Mouse (Mus musculus): ENCODE measurements around the gene Kcnh7.

The Kcnh7 gene

DNA sequence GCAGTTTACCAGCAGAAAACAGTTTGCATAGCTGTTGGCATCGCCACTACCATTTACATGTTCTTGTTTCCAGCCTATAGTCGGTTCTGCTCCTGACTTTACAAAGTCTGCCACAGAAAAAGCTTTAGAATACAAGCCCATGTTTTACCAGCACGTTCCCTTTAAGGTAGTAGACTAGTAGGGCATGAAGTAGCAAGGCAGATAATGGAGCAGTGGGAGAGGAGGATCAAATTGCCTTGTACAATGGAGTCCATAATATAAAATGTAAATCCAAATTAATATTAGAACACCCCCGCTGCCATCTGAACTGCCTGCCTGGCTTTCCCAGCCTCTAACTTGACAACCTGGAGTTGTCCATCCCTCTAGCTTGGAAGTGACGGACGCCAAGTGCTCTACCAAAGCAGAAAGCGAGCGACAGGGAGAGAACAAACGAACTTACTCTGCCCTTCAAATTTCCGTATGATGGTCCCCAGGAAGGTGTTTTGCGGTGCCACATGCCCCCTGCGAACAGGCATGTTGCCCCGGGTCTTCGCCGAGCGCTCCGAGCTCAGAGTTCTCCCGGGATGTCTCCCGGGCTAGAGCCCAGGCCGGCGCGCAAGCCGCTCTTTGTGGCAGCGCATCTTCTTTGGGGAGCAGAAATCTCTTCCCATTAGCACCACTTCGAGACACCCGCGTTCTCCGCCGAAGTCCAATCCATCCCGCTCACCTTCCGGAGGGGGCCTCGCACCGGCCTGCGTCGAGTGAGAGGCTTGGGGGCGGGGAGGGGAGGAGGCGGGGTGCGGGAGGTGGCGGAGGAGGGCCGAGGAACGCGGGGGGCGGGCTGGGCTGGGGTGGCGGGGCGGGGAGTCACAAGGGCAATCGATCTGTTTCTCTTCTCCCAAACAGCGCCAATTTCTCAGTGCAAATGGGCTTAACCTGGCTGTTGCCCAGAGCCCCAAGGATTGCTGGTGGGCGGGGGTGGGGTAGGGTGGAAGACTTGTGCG is at the start of gene Kcnh7:
TSS of gene Kcnh7 (minus strand) at position 725 of the 983 bp plus-strand sequence.
- no peak for DNase-seq

DNA sequence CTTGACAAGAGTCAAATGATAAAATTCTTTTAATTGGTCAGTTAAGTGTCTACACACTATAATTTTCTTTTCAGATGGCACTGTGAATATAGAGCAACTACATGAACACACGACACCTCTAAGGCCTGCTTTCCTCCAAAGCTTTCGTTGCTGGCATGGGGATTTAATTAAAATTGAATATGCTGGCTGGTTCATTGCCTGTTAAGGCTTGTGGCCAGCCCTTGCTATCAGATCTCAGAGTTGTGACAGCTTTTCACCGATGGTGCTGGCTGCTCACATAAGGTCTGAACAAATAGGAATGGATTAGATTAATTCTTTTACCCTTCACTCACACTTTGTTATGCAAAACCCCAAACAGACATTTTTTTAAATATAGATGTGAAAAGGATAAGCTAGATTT is 23.3 kb upstream of the Kcnh7 start:
- DNase-seq: no peak

- DNase-seq: no peak
These were observed 1.9 kb upstream of the Kcnh7 start for GRCm38 (mm10) chr2:63186014-63186413.

GRCm38 (mm10) chr2:63184551-63185430 is 704 bp upstream of the Kcnh7 start:
- DNase-seq: no peak

DNA sequence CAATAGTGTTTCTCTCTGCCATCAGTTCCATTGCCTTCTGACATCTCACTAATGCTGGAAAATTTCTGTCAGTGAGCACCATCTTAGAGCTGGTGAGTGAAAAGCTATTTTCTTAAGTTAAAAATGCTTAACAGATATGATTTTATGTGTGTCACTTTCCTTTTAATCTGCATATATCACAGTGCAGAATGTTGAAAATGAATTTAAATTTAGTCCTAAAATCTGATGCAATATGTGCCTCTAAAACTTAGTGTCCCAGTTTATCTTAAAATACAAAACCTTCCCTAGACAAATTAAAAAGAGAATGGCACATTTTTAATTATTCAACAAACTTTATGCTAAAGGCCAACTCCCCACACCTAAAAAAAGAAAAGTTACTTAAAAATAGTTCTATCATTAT is 30.4 kb downstream of the Kcnh7 start:
- DNase-seq: no peak

GRCm38 (mm10) chr2:63127762-63128516 is 56.1 kb downstream of the Kcnh7 start:
- DNase-seq: no peak

GRCm38 (mm10) chr2:63120316-63120715 is 63.8 kb downstream of the Kcnh7 start:
- no peak for DNase-seq

DNA sequence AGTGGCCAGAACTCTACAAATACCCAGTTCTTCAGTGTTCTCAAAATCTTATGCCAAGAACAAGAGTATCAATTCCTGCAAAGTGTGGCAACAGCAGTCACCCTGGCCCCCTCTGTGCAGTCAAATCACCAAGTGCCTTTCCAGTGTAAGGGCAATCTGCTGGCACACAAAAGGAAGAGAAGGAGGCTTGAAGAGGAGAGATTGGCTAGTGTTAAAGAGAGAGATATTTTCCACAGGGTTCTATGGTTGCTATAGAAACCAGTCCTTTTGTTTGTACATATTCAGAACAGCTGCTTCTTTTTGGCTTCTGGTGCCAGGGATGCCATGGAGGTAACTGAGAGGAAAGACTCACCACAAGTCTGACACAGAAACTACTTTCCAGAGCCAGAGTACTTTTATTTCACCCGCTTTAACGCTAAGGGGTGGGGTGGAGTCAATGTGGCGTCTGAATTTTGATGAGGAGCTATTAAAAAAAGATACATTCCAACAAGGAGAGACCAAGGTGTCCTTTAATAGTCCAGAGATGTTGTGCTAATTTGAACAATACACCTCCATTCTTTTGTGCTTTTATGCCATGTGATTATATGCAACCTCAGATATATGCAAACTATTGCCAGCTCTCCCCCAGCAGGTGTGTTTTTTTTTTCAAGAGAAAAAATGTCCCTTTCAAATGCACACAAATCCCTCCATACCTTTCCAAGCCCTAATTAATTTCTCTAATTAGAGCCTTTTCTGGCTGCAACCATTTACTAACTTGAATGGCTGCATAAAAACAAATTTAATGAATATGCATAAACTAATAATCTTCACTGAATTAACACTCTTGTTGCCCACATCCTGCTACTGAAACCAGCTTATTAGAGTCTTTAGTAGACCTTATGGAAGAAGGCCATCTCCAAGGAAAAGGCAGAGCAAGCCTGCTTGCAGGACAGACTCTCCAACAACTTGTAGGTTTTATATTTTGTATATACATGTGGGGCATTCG is 66.6 kb downstream of the Kcnh7 start:
- no peak for DNase-seq

- DNase-seq: no peak
These were observed 78.1 kb downstream of the Kcnh7 start for GRCm38 (mm10) chr2:63105971-63106370.

DNA sequence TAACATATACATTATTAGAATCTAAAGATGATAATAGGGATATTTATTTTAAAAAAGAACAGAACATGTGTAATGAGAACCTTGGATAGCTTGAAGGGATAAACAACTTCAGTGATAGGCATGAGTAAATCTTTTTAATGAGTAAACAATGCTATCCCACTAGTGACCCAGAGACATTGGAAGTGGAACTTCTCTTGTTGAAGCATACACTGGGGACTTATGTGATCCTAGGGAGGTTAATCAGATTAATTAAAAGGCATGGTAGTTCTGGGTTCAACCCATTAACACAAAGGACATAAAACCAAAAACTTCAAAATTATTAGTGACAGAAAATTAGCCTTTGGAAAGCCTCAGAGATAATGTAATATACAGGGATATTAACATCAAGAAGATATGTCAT is 84.4 kb downstream of the Kcnh7 start:
- DNase-seq: no peak

GRCm38 (mm10) chr2:63091775-63092174 is 92.3 kb downstream of the Kcnh7 start:
- no peak for DNase-seq

GRCm38 (mm10) chr2:63090447-63090846 is 93.6 kb downstream of the Kcnh7 start:
- DNase-seq: no peak

GRCm38 (mm10) chr2:63058386-63058785 is 125.7 kb downstream of the Kcnh7 start:
- DNase-seq: no peak

GRCm38 (mm10) chr2:63049884-63050283 is 134.2 kb downstream of the Kcnh7 start:
- no peak for DNase-seq

DNA sequence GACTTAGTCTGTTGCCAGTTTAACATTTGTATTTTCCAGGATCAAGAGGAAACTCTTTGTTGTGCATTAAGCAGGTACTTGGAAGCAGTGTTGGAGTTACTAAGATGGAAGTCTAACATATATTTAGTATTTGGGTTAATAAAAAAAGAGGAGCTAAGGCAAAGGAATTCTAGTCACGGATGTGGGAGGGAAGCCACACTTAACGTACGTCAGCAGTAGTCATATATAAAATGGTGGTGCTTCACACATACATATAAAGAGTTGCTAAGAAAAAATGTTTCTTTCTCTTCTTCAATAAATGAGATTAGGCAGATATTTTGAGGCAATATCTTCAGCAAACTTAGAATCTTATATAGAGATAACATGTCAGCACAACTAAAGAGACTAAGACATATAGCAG is 144.4 kb downstream of the Kcnh7 start:
- DNase-seq: no peak

DNA sequence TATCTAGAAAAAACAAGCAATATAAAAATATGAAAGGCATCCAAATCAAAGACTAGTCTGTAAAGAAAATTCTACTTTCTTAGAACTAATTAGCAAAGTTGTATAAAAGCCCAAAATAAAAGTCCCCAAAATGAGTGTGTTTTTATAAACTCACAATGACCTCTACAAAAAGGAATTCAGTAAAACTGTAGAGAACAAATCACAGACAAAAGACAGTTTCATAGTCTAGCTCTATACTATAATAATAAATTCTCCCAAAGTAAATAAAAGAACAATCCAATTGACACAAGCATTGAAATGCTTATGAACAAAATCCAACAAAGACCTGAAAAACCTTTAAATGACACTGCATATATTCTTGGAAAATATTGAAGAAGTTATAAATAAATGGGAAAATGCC is 169.2 kb downstream of the Kcnh7 start:
- DNase-seq: no peak

DNA sequence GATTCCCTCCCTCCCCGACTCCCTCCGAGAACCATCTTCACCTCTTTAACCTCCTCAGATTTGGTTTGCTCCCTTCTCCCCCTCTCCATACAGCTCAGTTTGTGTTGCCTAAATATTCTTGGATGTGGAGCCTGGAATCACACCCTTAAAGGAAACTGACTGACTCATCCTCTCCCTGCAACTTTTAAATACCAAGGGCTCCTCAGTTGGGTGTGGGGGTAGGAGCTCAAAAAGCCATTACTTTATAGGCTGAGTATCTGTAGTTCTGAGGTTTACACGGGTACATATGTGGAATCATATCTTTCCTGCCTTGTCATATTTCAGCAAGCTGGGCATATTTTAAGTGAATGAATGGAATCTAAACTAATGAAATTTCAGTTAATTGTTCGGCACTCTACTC is 174.9 kb downstream of the Kcnh7 start:
- DNase-seq: no peak

DNA sequence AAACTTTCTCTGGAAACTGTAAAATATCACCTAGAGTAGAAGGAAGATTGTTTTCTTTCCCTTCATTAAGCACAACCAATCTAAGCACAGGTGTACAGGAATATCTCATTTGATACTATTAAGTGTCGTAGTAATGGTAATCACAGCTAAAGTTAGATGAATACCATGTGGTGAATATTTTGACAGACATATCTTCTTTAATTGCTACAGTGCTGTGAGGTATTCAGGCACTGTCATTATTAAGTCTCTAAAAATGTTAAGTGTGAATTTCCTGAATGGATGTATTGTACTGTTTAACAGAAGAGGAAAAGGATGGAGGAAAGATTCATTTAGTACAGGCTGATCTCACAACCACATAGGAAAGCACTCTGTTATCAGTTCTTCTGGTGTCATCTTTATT is 181.3 kb downstream of the Kcnh7 start:
- no peak for DNase-seq

DNA sequence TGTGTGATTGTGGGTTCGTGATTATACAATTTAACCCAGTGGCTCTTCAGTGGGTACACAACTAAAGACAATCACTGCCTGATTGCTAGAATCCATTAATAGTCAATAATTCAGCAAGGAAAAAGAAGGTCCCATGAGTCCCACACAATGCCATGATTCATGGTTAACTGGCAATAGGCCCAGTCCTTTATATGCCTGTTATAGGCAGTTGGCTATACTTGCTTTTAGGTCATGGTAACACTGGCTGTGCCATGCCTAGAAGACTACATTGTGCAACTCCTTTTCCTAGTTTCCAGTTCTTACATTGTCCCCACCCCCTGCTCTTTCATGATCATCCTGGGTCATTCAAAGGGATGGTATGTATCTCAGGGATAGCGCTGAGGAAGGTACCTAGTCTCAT is 186.4 kb downstream of the Kcnh7 start:
- no peak for DNase-seq

DNA sequence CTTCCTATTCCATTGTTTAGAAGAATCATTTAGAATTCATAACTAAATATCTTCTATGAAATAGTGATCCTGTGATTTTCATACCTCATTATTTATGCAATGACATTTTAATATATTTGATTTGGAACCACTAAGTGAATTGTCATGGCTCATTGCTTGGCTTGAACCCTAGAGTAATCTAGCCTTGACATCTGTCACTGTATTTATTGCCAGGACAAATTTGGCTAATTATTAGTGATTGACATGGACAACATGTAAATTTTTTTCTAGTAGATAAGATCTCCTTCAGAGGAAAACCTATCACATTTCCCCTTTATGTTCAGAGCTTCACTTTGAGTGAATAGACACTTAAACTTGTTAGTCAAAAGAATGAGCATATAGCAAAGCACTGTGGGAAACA is 195.5 kb downstream of the Kcnh7 start:
- no peak for DNase-seq

GRCm38 (mm10) chr2:62983936-62984335 is 200.2 kb downstream of the Kcnh7 start:
- DNase-seq: no peak
